Mouse (Mus musculus) neural tube, embryonic 13.5 days (tissue): ENCODE measurements around the gene Glyatl3. TPM values are rescaled to one million over a fixed set of nuclear protein-coding genes. Genes with fewer than 3 reads are reported as not detected.

Source experiments
- polyA plus RNA-seq: library from polyadenylated mRNA; unstranded; fragments of >200 nt; fragmentation: Nextera tagmentation; extraction: Ambion mirVana; gene quantifications from 2 replicates; pipeline ENCODE4 v1.2.1, GENCODE M21; 2015

The Glyatl3 gene
- polyA plus RNA-seq, 1 experiment from 2014 or later: not detected

Other genes starting within 250 kb of the Glyatl3 start
- gene Esp1, start 187.2 kb downstream of the Glyatl3 start, polyA plus RNA-seq: not detected in 2 replicates
- gene Crisp2, start 107.3 kb downstream of the Glyatl3 start, polyA plus RNA-seq: not detected in 2 replicates
- gene Rhag, start 103.2 kb downstream of the Glyatl3 start, polyA plus RNA-seq: 0.55 and 0.95 TPM in 2 replicates
- 0.32 and 0.51 TPM in 2 replicates for gene 9130008F23Rik, start 33.8 kb downstream of the Glyatl3 start, polyA plus RNA-seq
- 23.6 and 26.5 TPM in 2 replicates for gene Mut, start 20.3 kb upstream of the Glyatl3 start, polyA plus RNA-seq
- gene Cenpq, start 20.7 kb upstream of the Glyatl3 start, polyA plus RNA-seq: 11.7 and 13.0 TPM in 2 replicates